24 mouse cellular contexts compared by ENCODE assay signal in genomic region chr3:131794056-131794455, GRCm38 (mm10).
"Had no signal": no experiment of that assay in that cellular context is flagged by ENCODE, and none has a peak within 500 bp of the region (broad histone marks: within the 10 kb centered on the region; RNA-seq: fewer than 3 reads in every experiment).

No protein-coding gene starts in this region.

- H3K4me2 ChIP-seq: heart, embryonic 12.5 days; hindbrain, embryonic 12.5 days; hindbrain, embryonic 14.5 days; intestine, embryonic 15.5 days; limb, embryonic 12.5 days; liver, embryonic 11.5 days; liver, embryonic 13.5 days had no signal

- H3K27me3 ChIP-seq: heart, embryonic 12.5 days; hindbrain, embryonic 12.5 days; intestine, embryonic 15.5 days; limb, embryonic 12.5 days; liver, embryonic 13.5 days had no signal

- DNase-seq: gastrocnemius, adult 2 months; gastrocnemius, postnatal 10 days; gastrocnemius, postnatal 25 days; heart, adult 18-20 months; heart, postnatal 10 days; heart, postnatal 4 days; kidney, adult 18-20 months; kidney, adult 8-10 months; kidney, postnatal 10 days; kidney, postnatal 25 days; kidney, postnatal 4 days; layer of hippocampus, adult 9-11 months; layer of hippocampus, postnatal 36 days; liver; liver, embryonic 13.5 days had no signal

- H3K36me3 ChIP-seq: heart, embryonic 10.5 days; heart, embryonic 12.5 days; hindbrain, embryonic 10.5 days; hindbrain, embryonic 12.5 days; intestine, embryonic 15.5 days; limb, embryonic 10.5 days; limb, embryonic 12.5 days; liver, embryonic 13.5 days had no signal

- H3K4me3 ChIP-seq: gastrocnemius, adult 2 months; heart, embryonic 10.5 days; heart, embryonic 12.5 days; hindbrain, embryonic 10.5 days; hindbrain, embryonic 12.5 days; intestine, embryonic 15.5 days; limb, embryonic 10.5 days; limb, embryonic 12.5 days; liver, embryonic 13.5 days had no signal
